Mouse (Mus musculus): ENCODE measurements around the gene Gm498.

Gm498 gene

GRCm38 (mm10) chr7:143866538-143866937 lies at the start of gene Gm498:
TSS of gene Gm498 (plus strand) at chr7:143866838.
- DNase-seq, result no peak

GRCm38 (mm10) chr7:143819201-143819600 lies 47.4 kb upstream of the Gm498 start:
- DNase-seq, result no peak

GRCm38 (mm10) chr7:143821241-143821640 lies 45.4 kb upstream of the Gm498 start:
- DNase-seq, result no peak

- peak; percentile 99 for DNase-seq
Measured at GRCm38 (mm10) chr7:143822375-143823265, 44.0 kb upstream of the Gm498 start, which contains the start of the genes Nadsyn1 and Dhcr7. TSS of gene Nadsyn1 (minus strand) at chr7:143822849. TSS of gene Dhcr7 (plus strand) at chr7:143823145.

- no peak for DNase-seq
Measured at GRCm38 (mm10) chr7:143823266-143823605, 43.4 kb upstream of the Gm498 start.

- DNase-seq, result no peak
Measured at GRCm38 (mm10) chr7:143826985-143827384, 39.7 kb upstream of the Gm498 start.

GRCm38 (mm10) chr7:143829504-143830331 lies 36.9 kb upstream of the Gm498 start:
- peak; percentile 97 for DNase-seq

- no peak for DNase-seq
Measured at GRCm38 (mm10) chr7:143830399-143830798, 36.2 kb upstream of the Gm498 start.

- DNase-seq, result no peak
Measured at GRCm38 (mm10) chr7:143832196-143832595, 34.4 kb upstream of the Gm498 start.

- no peak for DNase-seq
Measured at GRCm38 (mm10) chr7:143832611-143833010, 34.0 kb upstream of the Gm498 start.

- no peak for DNase-seq
Measured at GRCm38 (mm10) chr7:143833581-143834190, 33.0 kb upstream of the Gm498 start.

GRCm38 (mm10) chr7:143834316-143834715 lies 32.3 kb upstream of the Gm498 start:
- DNase-seq, result no peak

- DNase-seq, result no peak
Measured at GRCm38 (mm10) chr7:143834972-143835371, 31.7 kb upstream of the Gm498 start.

- DNase-seq, result no peak
Measured at GRCm38 (mm10) chr7:143837705-143838358, 28.8 kb upstream of the Gm498 start.

GRCm38 (mm10) chr7:143840121-143840520 lies 26.5 kb upstream of the Gm498 start:
- DNase-seq, result no peak

GRCm38 (mm10) chr7:143841301-143841700 lies 25.3 kb upstream of the Gm498 start:
- no peak for DNase-seq

GRCm38 (mm10) chr7:143848127-143848767 lies 18.4 kb upstream of the Gm498 start:
- DNase-seq, result no peak

GRCm38 (mm10) chr7:143848768-143849482 lies 17.7 kb upstream of the Gm498 start:
- DNase-seq, result no peak

GRCm38 (mm10) chr7:143868874-143869273 lies 2.2 kb downstream of the Gm498 start:
- DNase-seq, result no peak

GRCm38 (mm10) chr7:143883717-143884116 lies 17.1 kb downstream of the Gm498 start:
- no peak for DNase-seq

- peak; percentile 55 for DNase-seq
Measured at GRCm38 (mm10) chr7:143891146-143891545, 24.5 kb downstream of the Gm498 start.
